Mouse (Mus musculus): Measurements from ENCODE around the gene Tnk1.

The Tnk1 gene

DNA sequence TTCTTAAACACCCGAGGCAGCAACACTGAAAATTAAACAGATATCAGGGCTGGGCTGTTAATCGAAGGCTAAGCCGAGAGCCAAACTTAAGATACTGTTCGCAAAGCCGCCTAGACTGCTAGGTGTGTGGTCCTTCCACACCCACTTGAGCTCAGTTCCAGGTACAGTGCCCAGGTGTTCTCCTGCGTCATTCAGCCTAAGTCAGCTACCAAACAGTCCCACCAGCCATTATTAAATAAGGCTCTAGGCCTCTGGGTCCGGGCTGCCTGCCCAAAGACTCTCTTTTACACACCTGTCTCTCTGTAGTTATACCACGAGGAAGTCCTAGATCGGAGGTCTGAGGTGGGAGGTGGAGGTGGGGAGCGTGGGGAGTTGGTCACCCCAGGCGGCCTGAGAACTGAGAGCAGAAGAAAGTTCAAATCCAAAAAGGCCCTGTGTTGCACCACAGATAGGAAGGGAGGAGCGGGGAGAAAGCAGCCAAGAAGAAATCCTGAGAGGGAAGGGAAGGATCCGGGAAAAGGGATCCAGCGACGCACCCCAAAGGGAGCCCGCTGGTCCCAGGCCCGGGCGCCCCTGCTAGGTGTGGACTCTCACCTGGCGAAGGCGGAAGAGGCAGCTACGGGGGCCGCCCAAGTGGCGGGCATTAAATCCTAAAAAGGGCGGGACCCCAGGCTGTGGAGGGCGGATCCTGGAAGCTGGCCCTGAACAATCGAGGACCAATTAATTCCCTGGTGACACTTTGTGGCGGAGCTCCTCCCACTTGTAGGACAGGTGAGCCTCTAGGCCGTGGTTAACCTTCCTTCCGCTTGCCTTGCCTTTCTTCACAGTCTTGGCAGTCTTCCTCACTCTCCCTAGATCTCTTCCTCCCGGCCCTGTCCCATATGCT lies at the start of gene Tnk1:
Gene Tnk1, minus strand, starts transcription at position 618 of the 886 bp plus-strand sequence.
- peak in 1 of 2 experiments; percentile 68 for DNase-seq (ENCODE audit: low spot score in 2 of 2)

DNA sequence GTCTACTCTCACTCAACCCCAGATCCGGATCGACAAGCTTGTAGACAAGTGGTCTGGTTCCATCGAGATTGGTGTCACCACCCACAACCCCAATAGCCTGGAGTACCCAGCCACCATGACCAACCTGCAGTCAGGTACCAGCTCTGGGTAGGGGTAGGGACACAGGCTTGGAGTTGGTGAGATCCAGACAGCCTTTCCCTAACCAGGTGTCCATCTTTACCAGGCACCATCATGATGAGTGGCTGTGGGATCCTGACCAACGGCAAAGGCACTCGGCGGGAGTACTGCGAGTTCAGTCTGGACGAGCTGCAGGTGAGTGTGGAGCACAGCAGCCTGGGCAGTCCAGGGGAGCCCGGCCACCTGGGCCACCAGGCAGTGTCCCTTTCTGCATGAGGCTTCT lies 45.8 kb upstream of the Tnk1 start:
- DNase-seq (ENCODE audit: low spot score in 2 of 2) = no peak

GRCm38 (mm10) chr11:69902972-69903371 lies 44.4 kb upstream of the Tnk1 start:
- DNase-seq (ENCODE audit: low spot score in 2 of 2) = no peak

- no peak for DNase-seq (ENCODE audit: low spot score in 2 of 2)
These were observed 43.5 kb upstream of the Tnk1 start for GRCm38 (mm10) chr11:69901993-69902392.

GRCm38 (mm10) chr11:69901406-69901846 lies 42.9 kb upstream of the Tnk1 start:
- DNase-seq (ENCODE audit: low spot score in 2 of 2) = peak; percentile 87 to 95

DNA sequence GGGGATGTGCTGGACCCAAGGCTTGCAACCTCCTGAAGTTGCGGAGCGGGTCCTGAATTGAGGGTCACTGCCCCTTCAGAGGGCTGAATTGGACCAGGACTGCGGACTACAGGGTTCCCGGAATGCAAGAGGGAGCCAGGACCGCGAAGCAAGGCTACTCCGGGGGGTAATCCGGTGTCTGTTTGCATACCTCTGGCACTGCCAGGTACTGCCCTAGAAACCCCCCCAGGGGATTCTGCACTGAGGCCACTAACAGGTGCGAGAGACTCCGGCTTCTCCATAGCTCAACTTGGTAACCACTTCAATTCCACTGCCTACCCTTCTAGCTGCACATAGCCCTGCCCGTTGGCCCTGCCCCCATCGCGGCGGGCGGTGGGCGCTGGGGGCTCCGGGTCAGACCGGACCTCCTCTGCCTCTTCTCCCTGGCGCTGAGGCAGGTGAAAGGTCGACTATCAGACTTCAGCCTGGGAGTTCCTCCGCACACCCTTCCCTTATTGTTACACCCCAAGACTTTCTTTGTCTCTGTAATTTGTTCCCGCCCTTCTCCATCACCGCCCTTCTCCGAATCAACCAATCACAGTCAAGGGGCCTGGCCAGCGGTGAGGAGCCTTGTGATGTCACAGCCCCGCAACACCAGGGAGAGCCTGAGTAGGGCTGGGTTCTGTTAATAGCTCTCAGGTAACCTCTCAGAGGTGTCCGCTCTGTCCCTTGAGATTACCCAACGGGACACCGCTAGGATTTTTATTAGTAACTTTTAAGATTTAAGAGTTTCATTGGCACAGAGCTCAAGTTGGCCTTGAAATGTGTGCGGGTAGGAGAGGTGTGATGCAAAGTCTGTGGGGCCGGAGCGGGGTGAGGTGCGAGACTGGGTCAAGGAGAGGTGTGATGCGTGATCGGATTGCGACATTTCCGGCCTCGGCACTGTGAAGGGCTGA lies 42.2 kb upstream of the Tnk1 start, which contains the start of the genes 2810408A11Rik and Neurl4:
Gene 2810408A11Rik, minus strand, starts transcription at position 517 of the 935 bp plus-strand sequence.
Gene Neurl4, plus strand, starts transcription at position 602 of the 935 bp plus-strand sequence.
- peak; percentile 84 to 91 for DNase-seq (ENCODE audit: low spot score in 2 of 2)

- DNase-seq (ENCODE audit: low spot score in 2 of 2) = no peak
These were observed 41.3 kb upstream of the Tnk1 start for GRCm38 (mm10) chr11:69899870-69900269.

DNA sequence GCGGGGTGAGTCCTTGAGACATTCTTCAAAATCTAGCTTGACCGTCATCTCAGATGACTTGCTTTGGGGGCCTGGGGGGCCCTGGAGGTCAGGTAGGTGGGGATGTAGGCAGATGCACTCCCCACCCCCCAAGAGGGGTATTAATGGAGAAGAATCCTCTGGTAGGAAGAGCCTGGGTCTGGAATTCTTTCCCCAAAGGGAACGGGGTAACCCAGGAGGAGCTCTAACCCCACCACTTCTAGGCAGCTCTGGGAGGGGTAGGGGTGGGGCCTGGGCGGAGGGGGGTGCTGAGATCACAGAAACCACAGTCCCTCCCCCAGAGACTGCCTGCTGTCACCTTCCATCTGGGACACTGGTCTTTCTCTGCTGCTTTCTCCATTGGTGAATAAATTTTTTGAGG lies 36.8 kb upstream of the Tnk1 start, which contains the start of gene Acap1:
Gene Acap1, minus strand, starts transcription at position 249 of the 400 bp plus-strand sequence.
- DNase-seq (ENCODE audit: low spot score in 2 of 2) = no peak

- DNase-seq (ENCODE audit: low spot score in 2 of 2) = no peak
These were observed 36.1 kb upstream of the Tnk1 start for GRCm38 (mm10) chr11:69894671-69895070.

DNA sequence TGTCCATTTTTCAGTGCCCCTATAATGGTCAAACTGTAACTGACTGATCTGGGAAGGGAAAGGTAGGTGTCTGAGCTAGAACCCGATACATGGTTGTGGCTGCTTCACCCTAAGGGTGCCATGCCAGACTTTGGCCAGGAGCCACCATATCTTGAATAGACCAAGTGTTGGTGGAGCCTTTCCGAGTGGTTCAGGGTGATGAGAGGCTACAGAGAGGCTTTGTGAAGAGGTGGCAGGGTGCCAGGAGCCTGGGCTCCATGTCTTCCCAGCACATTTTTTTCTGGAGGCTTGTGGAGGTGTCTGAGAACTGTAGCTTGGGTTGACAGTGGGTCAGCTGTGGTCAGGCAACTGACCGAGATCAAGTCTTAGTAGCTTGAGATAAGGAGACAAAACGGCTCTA lies 33.0 kb upstream of the Tnk1 start:
- no peak for DNase-seq (ENCODE audit: low spot score in 2 of 2)

GRCm38 (mm10) chr11:69886907-69887635 lies 28.5 kb upstream of the Tnk1 start:
- no peak for DNase-seq (ENCODE audit: low spot score in 2 of 2)

- no peak for DNase-seq (ENCODE audit: low spot score in 2 of 2)
These were observed 26.1 kb upstream of the Tnk1 start for GRCm38 (mm10) chr11:69884663-69885062.

DNA sequence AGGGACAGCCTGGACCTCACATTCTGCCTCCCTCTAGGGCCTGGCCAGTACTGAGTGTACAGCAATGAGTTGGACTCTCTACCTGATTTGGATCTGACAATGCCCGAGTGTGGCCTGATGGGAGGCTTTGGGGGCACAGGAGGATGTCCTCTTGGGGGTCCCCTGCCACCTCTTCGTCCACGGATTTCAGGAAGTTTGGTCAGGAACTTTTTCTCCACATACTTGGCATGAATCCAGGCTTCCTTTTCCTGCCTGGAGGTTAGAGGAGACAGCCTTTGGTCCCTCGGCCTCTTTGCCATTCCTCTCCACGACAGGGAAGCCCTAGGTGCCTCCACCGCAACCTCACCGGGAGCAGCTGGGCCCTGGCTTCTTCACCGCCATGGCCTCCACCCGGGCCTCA lies 25.7 kb upstream of the Tnk1 start:
- no peak for DNase-seq (ENCODE audit: low spot score in 2 of 2)

DNA sequence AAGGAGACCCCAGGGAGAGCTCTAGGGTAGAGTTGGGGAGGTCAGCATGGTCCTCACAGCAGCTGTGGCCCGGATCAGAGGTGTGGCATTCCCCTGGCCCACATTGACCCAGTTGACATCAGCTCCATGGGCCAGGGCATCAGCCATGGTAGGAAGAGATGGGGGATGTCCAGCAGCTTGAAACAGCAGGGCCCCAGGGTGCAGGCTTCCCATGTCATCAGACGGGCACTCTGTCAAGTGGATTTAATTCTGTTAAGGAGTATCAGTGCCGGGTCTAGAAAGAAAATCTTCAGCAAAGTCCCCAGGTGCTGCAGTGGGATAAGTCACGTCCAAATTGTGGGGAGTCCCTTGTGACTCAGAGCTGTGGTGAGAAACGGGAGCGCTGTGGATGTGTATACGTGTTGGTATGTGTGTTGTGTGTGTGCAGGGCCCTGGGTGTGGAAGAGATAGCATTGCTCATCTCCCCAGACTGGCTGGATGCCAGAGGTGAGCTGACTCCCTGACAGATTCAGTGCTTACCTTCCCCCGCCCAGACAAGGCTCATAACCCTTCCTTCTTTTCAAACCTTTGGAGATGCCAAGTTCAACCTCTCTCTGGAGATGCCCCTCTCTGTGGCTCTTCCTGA lies 25.1 kb upstream of the Tnk1 start:
- no peak for DNase-seq (ENCODE audit: low spot score in 2 of 2)

GRCm38 (mm10) chr11:69883066-69883465 lies 24.5 kb upstream of the Tnk1 start:
- DNase-seq (ENCODE audit: low spot score in 2 of 2) = no peak

GRCm38 (mm10) chr11:69881787-69882670 lies 23.5 kb upstream of the Tnk1 start:
- DNase-seq (ENCODE audit: low spot score in 2 of 2) = no peak

GRCm38 (mm10) chr11:69880853-69881603 lies 22.5 kb upstream of the Tnk1 start, which contains the start of gene Kctd11:
TSS of gene Kctd11 (minus strand) at chr11:69881406.
- peak; percentile 92 to 95 for DNase-seq (ENCODE audit: low spot score in 2 of 2)

- no peak for DNase-seq (ENCODE audit: low spot score in 2 of 2)
These were observed 21.9 kb upstream of the Tnk1 start for GRCm38 (mm10) chr11:69880506-69880852.

GRCm38 (mm10) chr11:69879711-69880110 lies 21.2 kb upstream of the Tnk1 start:
- no peak for DNase-seq (ENCODE audit: low spot score in 2 of 2)

All from urinary bladder, postnatal 36 days (tissue).